Mouse (Mus musculus) retina, adult 2 months (tissue): Measurements from ENCODE around the gene Cluh.
A peak's percentile ranks its signal among the peaks of the same experiment; 100 is the strongest.

ENCODE experiments used
- DNase-seq: peaks from one replicate; pipeline ENCODE4 v3.0.0-alpha.2; 2012; ENCODE audit warnings: low read depth, low spot score

Gene Cluh

GRCm38 (mm10) chr11:74649095-74649646, at the start of gene Cluh:
TSS of gene Cluh (plus strand) at chr11:74649495.
- DNase-seq = peak; percentile 89

GRCm38 (mm10) chr11:74602286-74602685, 47.0 kb upstream of the Cluh start:
- no peak for DNase-seq

- no peak for DNase-seq
Observed at GRCm38 (mm10) chr11:74610068-74610467, 39.2 kb upstream of the Cluh start.

DNA sequence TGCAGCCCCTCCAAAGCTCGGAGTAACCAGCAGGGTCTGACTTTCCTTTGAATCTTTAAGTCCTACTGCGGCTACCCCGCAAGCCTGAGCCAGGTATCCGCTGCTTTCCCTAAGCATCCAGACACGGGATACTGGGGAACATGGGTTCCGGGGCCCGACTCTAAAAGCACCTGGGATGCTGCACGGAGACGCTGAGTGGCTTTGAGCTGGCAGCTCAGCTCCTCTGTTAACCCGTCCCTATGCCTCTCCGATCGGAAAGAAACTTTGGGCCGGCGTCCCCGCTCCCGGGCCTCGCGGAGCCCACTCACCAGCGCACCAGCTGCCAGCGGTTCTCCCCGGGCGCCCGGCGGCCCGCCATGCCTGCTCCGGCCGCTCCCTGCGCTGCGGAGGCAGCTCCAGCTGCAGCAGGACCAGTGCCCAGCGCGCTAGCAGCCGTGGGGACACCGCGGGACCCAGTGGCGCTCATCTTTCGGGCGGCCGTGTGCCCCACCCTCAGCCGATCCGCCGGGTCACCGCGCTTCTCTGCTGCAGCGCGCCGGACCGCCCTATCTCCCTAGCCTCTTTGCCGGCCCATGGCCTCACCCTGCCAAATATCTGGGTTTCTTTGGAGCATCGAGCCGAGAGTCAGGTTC, 38.6 kb upstream of the Cluh start, which contains the start of gene Rap1gap2:
Gene Rap1gap2 (minus strand): TSS at position 371 of the 632 bp plus-strand sequence.
- DNase-seq = no peak

DNA sequence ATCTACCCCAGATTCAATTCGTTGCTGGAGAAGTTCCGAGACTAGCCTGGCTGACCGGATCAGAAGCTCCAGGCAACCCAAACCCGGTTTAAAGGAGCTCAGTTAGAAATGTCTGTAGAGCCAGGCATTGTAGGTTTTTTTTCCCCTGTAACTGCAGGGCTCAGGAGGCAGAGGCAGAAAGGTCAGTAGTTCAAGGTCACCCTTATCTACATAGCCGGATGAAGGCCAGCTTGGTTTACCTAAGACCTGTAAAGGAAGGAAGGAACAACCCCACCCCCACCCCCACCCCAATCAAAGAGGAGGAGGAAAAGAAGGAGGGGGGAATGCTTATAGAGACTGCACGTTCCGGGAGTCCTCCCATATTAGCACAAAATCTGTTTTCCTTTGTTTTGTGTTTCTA, 37.9 kb upstream of the Cluh start:
- no peak for DNase-seq

- no peak for DNase-seq
Observed at GRCm38 (mm10) chr11:74613428-74613827, 35.9 kb upstream of the Cluh start.

DNA sequence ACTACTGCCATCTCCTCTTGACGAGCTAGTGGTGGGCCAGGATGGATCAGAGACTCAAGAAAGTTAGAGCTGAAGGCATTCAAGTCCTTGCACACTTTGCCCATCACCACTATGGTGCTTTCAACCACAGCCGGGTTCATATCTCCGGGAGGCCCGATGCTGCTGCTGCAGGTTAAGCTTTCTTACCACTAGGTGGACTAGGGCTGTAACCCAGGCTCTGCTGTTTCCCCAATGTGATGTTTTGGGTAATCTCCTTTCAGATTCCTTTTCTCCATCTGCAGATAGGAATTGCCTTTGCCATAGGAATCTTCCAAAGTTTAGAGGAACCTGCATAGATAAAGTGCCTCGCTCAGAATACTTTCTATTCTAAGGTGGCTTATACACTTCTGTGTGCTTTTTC, 33.7 kb upstream of the Cluh start:
- DNase-seq = no peak

DNA sequence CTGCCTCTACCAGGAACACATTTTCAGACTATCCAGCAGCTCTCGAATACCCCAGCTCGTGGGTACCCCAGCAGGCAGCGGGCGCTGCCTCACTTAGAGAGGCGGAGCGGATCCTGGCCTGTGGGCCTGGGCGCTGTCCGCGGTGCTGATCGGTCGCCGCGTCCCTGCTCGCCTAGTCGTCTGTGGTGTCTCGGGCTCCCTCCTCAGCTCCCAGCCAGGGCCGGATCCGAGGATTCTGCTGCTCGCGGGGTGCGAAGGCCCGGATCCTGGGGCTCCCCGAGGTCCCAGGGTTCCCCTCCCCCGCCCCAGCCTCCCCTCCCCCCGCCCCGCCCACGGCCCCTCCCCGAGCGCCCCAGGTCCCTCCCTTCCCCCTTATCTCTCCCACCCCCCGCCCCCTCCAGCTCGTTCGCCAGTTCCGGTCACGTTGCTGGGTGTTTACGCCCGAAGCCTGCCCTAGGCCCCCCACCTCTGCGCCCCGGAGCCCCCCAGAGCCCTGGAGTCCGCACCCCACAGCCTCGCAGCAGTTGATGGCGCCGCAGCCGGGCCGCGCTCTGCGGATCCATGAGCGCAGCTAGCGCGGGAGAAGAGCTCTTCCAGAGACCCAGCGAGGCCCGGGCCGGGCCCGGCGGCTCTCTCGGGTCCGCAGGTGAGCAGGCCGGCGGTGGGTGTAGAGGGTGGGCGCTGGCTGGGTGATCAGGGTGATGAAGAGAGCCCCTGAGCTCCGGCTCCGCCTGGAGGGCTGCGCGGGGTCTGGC, 29.9 kb upstream of the Cluh start, which contains the start of gene Ccdc92b:
Gene Ccdc92b (plus strand): TSS at position 405 of the 755 bp plus-strand sequence.
- no peak for DNase-seq

DNA sequence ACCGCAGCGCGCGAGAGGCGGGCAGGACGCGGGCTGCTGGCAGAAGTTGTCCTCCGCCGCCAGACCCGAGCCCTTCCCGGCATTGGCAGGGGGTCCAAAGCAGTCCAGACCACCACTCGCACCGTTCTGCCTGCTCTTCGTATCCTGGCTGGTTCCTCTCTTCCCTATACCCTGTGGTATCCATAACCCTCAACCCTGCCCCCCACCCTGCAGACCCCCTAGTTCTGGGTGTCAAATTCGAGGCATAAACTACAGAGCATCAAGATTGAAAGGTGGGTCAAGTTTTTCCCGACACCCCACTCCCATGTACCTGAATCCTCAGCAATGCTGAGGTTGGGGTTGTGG, 29.4 kb upstream of the Cluh start:
- DNase-seq = no peak

DNA sequence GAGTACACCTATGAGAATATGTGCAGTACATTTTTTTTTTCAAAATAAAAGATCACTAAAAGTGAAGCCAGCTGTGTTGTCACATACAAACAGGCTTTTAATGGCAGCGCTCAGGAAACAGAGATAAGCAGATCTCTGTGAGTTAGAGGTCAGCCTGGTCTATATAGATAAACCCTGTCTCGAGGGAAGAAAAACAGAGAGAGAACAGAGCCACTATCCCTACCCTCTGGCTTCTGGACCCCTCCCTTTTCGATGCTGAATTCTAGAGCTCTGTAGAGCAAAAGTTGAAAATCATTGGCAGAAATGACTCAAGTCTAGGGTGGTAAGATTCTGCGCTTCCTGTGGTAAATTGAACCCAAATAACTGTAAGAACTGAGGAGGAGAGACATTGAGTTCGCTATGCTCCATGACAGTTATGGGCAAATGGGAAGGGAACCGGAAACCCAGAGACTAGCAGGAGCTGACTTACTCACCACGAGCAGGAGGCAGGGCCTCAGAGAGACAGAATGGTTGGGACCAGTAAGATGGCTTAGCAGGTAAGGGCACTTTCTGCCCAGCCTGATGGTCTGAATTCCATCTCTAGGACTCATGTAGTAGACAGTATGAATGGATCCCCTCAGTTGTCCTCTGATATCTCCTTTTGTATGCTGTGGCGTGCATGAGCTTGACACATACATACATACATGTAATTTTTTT, 27.2 kb upstream of the Cluh start:
- DNase-seq = no peak

DNA sequence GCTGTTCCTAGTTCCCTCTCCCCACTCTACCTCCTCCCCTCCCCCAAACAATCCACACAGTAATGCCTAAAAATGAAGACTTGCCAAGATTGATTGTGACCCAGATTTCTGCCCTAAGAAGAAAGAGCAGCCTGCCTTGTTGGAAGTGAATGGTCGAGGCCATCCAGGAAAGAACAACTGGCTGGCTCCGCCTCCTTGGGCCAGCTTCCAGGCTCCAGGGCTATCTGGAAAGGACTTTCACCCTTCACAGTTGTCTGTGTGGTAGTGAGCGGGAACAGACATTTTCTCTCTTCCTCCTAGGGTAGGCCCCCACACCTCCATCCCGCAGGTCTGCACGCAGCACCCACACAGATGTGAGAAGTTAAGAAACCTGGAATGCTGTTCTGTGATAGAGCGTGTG, 25.6 kb upstream of the Cluh start:
- no peak for DNase-seq

- no peak for DNase-seq
Observed at GRCm38 (mm10) chr11:74625333-74625732, 24.0 kb upstream of the Cluh start.

GRCm38 (mm10) chr11:74627481-74627880, 21.8 kb upstream of the Cluh start:
- no peak for DNase-seq

DNA sequence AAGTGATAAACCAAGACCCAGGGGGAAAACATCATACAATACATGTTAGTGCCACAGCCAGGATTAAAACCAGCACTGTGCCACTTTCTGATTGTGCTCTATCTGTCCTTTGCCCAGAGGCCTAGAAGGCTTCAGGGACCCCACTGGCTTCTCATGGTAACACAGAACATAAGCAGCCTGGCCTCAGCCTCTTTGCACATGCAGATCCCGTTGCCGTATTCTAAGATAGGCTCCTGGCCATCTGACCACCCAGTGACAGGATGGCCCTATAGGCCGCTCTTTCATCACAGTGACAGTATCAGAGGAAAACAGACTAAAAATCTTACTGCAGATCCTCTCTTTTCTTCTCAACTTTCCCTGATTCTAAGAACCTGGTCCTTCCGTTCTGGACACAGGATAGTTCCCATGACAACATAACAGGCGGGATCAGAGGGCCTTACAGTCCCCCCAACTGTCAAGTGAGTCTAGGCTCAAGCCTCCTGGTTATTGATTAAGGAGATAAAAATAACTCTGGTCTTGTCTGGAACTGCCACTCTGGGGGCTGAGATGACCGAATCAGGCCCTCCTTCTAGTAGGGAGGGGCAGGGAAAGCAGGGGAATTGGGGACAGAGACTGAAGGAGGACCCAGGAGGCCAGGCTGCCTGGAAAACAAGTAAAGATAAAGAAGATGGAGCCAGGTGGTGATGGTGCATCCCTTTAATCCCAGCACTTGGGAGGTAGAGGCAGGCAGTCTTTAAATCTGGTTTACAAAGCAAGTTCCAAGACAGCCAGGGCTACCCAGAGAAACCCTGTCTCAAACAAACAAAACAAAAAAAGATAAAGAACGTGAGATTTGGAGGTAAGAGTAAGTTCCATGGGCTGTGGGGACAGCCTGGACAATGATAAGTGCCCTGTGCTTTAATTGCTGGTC, 17.2 kb upstream of the Cluh start:
- no peak for DNase-seq

- DNase-seq = peak; percentile 60
Observed at GRCm38 (mm10) chr11:74634490-74635275, 14.6 kb upstream of the Cluh start.

DNA sequence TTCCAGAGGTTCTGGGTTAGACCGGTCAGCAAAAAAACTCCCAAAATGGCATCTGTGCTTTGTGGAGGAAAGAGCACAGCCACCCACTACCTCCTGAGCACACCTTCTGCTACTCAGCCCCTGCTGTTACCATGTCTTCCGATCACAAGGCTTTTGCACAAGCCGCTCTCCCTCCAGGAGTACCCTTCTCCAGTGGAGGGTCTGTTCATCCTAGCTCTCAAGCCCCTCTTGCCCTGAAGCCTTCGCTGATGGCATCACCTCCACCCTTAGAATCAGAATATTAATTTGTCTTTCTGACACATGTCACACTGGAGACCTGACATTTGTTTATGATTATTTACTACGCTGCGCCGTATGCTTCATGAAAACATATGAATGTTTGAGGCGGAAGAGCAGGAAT, 11.8 kb upstream of the Cluh start:
- no peak for DNase-seq

DNA sequence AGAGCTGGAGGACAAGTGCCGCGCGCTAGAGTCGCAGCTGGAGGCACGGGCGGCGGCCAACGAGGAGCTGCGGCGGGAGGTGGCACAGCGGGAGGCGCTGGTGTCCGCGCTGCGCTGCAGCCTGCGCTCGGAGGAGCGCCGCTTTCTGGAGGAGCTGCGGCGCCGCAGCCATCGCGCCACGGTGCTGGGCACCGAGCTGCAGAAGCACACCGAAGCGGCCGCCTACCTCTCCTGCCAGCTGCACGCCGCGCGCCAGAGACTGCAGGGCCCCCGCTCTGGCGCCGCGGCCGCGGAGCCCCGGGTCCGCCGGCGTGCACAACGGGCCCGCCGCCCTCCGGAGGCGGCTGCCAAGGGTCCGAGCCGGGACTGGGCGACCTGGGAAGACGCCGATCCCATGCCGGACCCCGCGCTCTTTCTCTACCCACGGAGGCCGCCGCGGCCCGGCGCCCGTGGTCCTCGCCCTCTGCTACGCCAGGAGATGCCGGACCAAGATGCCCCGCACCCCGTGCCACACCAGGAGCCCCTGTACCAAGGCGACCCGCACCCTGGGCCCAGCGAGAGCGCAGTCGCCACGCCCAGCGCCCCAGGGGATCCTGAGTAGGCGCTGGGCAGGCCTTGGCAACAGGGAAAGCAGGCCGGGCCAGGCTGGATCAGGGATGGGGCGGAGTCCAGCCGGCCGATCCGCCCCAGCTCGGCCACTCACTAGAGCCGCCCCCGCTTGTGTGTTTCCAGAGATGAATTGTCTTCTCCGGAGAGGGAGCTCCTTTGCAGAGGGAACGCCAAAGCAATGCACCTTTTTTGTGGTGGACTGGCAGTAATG, 11.1 kb upstream of the Cluh start:
- peak; percentile 60 for DNase-seq

DNA sequence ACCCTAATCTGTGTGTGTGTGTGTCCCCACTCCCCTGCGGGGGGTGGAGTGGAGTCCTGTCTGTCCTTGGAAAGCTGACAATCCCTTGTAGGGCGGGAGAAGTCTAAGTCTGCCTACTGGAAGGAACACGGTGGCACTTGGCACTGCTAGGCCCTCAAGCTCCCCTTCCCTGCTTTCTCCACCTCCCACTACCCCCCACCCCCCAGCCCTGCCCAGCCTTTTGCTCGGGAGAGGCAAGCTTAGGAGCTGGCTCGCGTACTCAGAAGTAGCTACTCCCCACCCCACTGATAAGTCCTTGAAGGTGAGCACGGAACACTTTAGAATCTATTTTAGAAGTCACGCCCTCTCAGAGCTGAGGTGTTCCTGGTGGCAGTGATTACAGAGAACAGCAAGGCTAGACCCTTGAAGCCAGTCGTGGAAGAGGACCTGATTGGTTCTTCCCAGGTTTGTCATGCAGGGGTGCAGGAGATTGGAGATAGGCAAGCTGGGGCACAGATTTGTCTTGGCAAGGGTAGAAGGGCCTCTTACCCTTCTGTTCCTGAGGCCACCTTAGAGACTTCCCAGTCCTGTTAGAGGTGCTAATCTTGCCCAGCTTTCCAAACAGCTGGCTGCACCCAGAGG, 10.4 kb upstream of the Cluh start:
- no peak for DNase-seq

- no peak for DNase-seq
Observed at GRCm38 (mm10) chr11:74639628-74640027, 9.7 kb upstream of the Cluh start.
